ENCODE assay signal across 9 mouse cellular contexts in the genomic region with DNA sequence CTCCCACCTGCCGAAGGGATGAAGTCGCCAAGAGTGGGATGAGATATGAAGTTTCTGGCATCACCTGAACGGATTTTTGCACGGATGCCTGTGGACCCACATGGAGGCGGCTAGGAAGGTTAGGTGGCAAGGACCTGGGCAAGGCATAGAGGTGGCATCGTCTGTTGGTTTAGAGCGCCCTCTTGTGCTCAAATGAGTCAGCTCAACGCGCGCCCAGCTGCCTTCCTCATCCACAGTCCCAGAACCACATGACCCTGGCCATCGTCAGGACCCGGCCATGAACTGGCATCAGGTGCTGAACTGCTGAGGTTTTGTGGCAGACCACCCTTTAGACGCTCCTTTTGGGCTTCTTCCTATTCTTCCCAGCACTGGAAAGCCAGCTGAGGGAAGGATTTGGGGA. TPM values are rescaled to one million over a fixed set of nuclear protein-coding genes. Genes with fewer than 3 reads are reported as not detected.
DNase-seq lines count a peak whose midpoint lies in the region; ATAC-seq and TF ChIP-seq lines count a peak whose summit lies in the region.
"Had no signal": no experiment of that assay in that cellular context is flagged by ENCODE, and none has a peak within 500 bp of the region (broad histone marks: within the 10 kb centered on the region; RNA-seq: fewer than 3 reads in every experiment).

No protein-coding gene starts in this region.

- no peaks in the 10 kb centered on the region for H3K36me3 ChIP-seq in kidney, postnatal 0 days (ENCODE audit: insufficient read depth, low read length)
- no peaks in the 10 kb centered on the region for H3K36me3 ChIP-seq in liver, embryonic 16.5 days (ENCODE audit: control insufficient read depth, insufficient read depth)
- no peaks in the 10 kb centered on the region for H3K36me3 ChIP-seq in neural tube, embryonic 14.5 days (ENCODE audit: control insufficient read depth, insufficient read depth, low read length)

- peak; percentile 64 for ATAC-seq in granulocyte monocyte progenitor cell, adult 5-6 weeks (replicated peaks; ENCODE audit: poor library complexity, severe bottlenecking)
- ATAC-seq in kidney, postnatal 0 days (replicated peaks; ENCODE audit: low FRiP score, low read depth), result no peak; the same call in 1 of the 2 replicates
- 0 out of 2 replicates have a peak, but pooled peaks have one; percentile 21 for ATAC-seq in liver, embryonic 16.5 days (ENCODE audit: low read depth)
- peak; percentile 42; the same call in 1 of the 2 replicates for ATAC-seq in neural tube, embryonic 14.5 days (ENCODE audit: low read depth)

- peak; percentile 68 for DNase-seq in CD4-positive helper T cell, adult 2 months (ENCODE audit: low read depth, low spot score)
- DNase-seq in adrenal gland, adult 18-20 months (ENCODE audit: low spot score in 2 of 2), result peak; percentile 74 to 79
- DNase-seq in embryo, embryonic 10 days (ENCODE audit: low spot score), result peak; percentile 92
- DNase-seq in kidney, postnatal 0 days (ENCODE audit: low spot score), result peak; percentile 82
- peak; percentile 71 for DNase-seq in thymus, postnatal 14 days

- no peaks in the 10 kb centered on the region for H3K4me1 ChIP-seq in kidney, postnatal 0 days (replicated peaks; ENCODE audit: insufficient read depth, low read length)
- no peaks in the 10 kb centered on the region for H3K4me1 ChIP-seq in liver, embryonic 16.5 days (ENCODE audit: control insufficient read depth, low read depth, low read length)
- H3K4me1 ChIP-seq in neural tube, embryonic 14.5 days (ENCODE audit: control insufficient read depth, insufficient read depth, low read length), result peaks cover 17% of the 10 kb centered on the region

- H3K9ac ChIP-seq in kidney, postnatal 0 days (ENCODE audit: low read depth, low read length), result 0 out of 2 replicates have a peak overlapping the region, but pooled peaks have one; percentile 13
- H3K9ac ChIP-seq in liver, embryonic 16.5 days (ENCODE audit: low read depth, low read length), result no peak overlapping the region
- H3K9ac ChIP-seq in neural tube, embryonic 14.5 days (replicated peaks; ENCODE audit: low read depth, low read length), result no peak overlapping the region

- no peaks in the 10 kb centered on the region for H3K9me3 ChIP-seq in kidney, postnatal 0 days (replicated peaks; ENCODE audit: low read length)
- no peaks in the 10 kb centered on the region for H3K9me3 ChIP-seq in liver, embryonic 16.5 days (replicated peaks; ENCODE audit: control insufficient read depth, low read length)
- H3K9me3 ChIP-seq in neural tube, embryonic 14.5 days (ENCODE audit: control insufficient read depth, low read length), result no peaks in the 10 kb centered on the region

- WGBS in kidney, postnatal 0 days, result 2% methylated on average over 13 of the region's 13 CpGs
- 4% methylated on average over 13 of the region's 13 CpGs for WGBS in liver, embryonic 16.5 days (ENCODE audit: insufficient replicate concordance)
- under 1% methylated on average over 13 of the region's 13 CpGs for WGBS in neural tube, embryonic 14.5 days

- H3K27me3 ChIP-seq in kidney, postnatal 0 days (ENCODE audit: insufficient read depth, low read length), result peaks cover 45% of the 10 kb centered on the region
- peaks cover 52% of the 10 kb centered on the region for H3K27me3 ChIP-seq in liver, embryonic 16.5 days (ENCODE audit: control insufficient read depth, insufficient read depth, low read depth, low read length)
- H3K27me3 ChIP-seq in neural tube, embryonic 14.5 days (ENCODE audit: control insufficient read depth, insufficient read depth, low read length), result no peaks in the 10 kb centered on the region; the same call in 1 of the 2 replicates

- H3K4me3 ChIP-seq in kidney, postnatal 0 days (replicated peaks; ENCODE audit: low read depth, low read length), result no peak overlapping the region
- no peak overlapping the region for H3K4me3 ChIP-seq in liver, embryonic 16.5 days (ENCODE audit: low read depth, low read length)
- no peak overlapping the region for H3K4me3 ChIP-seq in neural tube, embryonic 14.5 days (ENCODE audit: low read depth, low read length)

- TF ChIP-seq CTCF in kidney, postnatal 0 days (IDR thresholded peaks at IDR 0.05; ENCODE audit: low read depth), result peak; percentile 88

- no peak overlapping the region for H3K27ac ChIP-seq in kidney, postnatal 0 days
- H3K27ac ChIP-seq in liver, embryonic 16.5 days (ENCODE audit: low read length), result no peak overlapping the region
- H3K27ac ChIP-seq in neural tube, embryonic 14.5 days (ENCODE audit: low read depth, low read length), result peak overlapping the region; percentile 78

- H3K4me2 ChIP-seq in kidney, postnatal 0 days (ENCODE audit: low read length), result no peak overlapping the region
- H3K4me2 ChIP-seq in liver, embryonic 16.5 days (ENCODE audit: low read depth, low read length), result no peak overlapping the region
- peak overlapping the region; percentile 9; the same call in 1 of the 2 replicates for H3K4me2 ChIP-seq in neural tube, embryonic 14.5 days (ENCODE audit: low read depth, low read length)

RNA-seq across cellular contexts. Expression of gene Rhbg, which starts 12.0 kb away (rescaled TPM):
- 10 to 100 TPM; 11.2 to 17.8 TPM for total RNA-seq in adrenal gland, adult 18-20 months (2021)
- total RNA-seq in granulocyte monocyte progenitor cell, adult 5-6 weeks (2014; fragmentation: Nextera tagmentation), result not detected in 2 replicates
- total RNA-seq in granulocyte monocyte progenitor cell, adult 5-6 weeks (2017), result not detected in 2 replicates
- 23.2 and 24.2 TPM in 2 replicates for polyA plus RNA-seq in kidney, postnatal 0 days (2015; fragmentation: Nextera tagmentation; extraction: Ambion mirVana)
- 4.8 and 6.3 TPM in 2 replicates for polyA plus RNA-seq in liver, embryonic 16.5 days (2015; fragmentation: Nextera tagmentation; extraction: Ambion mirVana)
- 0.51 and 0.85 TPM in 2 replicates for polyA plus RNA-seq in neural tube, embryonic 14.5 days (2014; fragmentation: Nextera tagmentation; extraction: Ambion mirVana)
- polyA plus RNA-seq: frontal cortex, adult 2 months had no signal

RNA-seq across cellular contexts. Expression of gene Gm38392, which starts 44.5 kb away (rescaled TPM):
- total RNA-seq in adrenal gland, adult 18-20 months (2021), result 1 to 10 TPM in 1 of 2 experiments, under 1 TPM in 1; 0.58 to 1.0 TPM
- not detected in 2 replicates for total RNA-seq in granulocyte monocyte progenitor cell, adult 5-6 weeks (2014; fragmentation: Nextera tagmentation)
- total RNA-seq in granulocyte monocyte progenitor cell, adult 5-6 weeks (2017), result not detected in 2 replicates
- polyA plus RNA-seq in kidney, postnatal 0 days (2015; fragmentation: Nextera tagmentation; extraction: Ambion mirVana), result 3.8 and 5.1 TPM in 2 replicates
- 0.35 TPM in 1 of 2 replicates, not detected in the other for polyA plus RNA-seq in liver, embryonic 16.5 days (2015; fragmentation: Nextera tagmentation; extraction: Ambion mirVana)
- polyA plus RNA-seq in neural tube, embryonic 14.5 days (2014; fragmentation: Nextera tagmentation; extraction: Ambion mirVana), result 0.72 TPM in 1 of 2 replicates, not detected in the other
- polyA plus RNA-seq: frontal cortex, adult 2 months had no signal

RNA-seq across cellular contexts. Expression of gene Tsacc, which starts 54.3 kb away (rescaled TPM):
- total RNA-seq in adrenal gland, adult 18-20 months (2021), result 1 to 10 TPM; 8.1 to 9.6 TPM
- 13.8 and 19.0 TPM in 2 replicates for total RNA-seq in granulocyte monocyte progenitor cell, adult 5-6 weeks (2014; fragmentation: Nextera tagmentation)
- total RNA-seq in granulocyte monocyte progenitor cell, adult 5-6 weeks (2017), result 7.5 and 10.0 TPM in 2 replicates
- polyA plus RNA-seq in kidney, postnatal 0 days (2015; fragmentation: Nextera tagmentation; extraction: Ambion mirVana), result 13.0 and 13.8 TPM in 2 replicates
- polyA plus RNA-seq in liver, embryonic 16.5 days (2015; fragmentation: Nextera tagmentation; extraction: Ambion mirVana), result 4.1 and 4.7 TPM in 2 replicates
- 8.1 and 9.0 TPM in 2 replicates for polyA plus RNA-seq in neural tube, embryonic 14.5 days (2014; fragmentation: Nextera tagmentation; extraction: Ambion mirVana)

RNA-seq across cellular contexts. Expression of gene Cct3, which starts 54.4 kb away (rescaled TPM):
- 100 to 1,000 TPM; 343 to 351 TPM for total RNA-seq in adrenal gland, adult 18-20 months (2021)
- total RNA-seq in granulocyte monocyte progenitor cell, adult 5-6 weeks (2014; fragmentation: Nextera tagmentation), result 499 and 506 TPM in 2 replicates
- total RNA-seq in granulocyte monocyte progenitor cell, adult 5-6 weeks (2017), result 381 TPM in 2 replicates
- 373 and 411 TPM in 2 replicates for polyA plus RNA-seq in kidney, postnatal 0 days (2015; fragmentation: Nextera tagmentation; extraction: Ambion mirVana)
- polyA plus RNA-seq in liver, embryonic 16.5 days (2015; fragmentation: Nextera tagmentation; extraction: Ambion mirVana), result 213 and 227 TPM in 2 replicates
- polyA plus RNA-seq in neural tube, embryonic 14.5 days (2014; fragmentation: Nextera tagmentation; extraction: Ambion mirVana), result 427 and 462 TPM in 2 replicates
